ENCODE assay signal across 9 mouse cellular contexts in genomic region chr2:151874551-151874950, GRCm38 (mm10). TPM values are rescaled to one million over a fixed set of nuclear protein-coding genes. Genes with fewer than 3 reads are reported as not detected.
DNase-seq lines count a peak whose midpoint lies in the region; TF ChIP-seq lines count a peak whose summit lies in the region.
"Had no signal": no experiment of that assay in that cellular context is flagged by ENCODE, and none has a peak within 500 bp of the region (broad histone marks: within the 10 kb centered on the region; RNA-seq: fewer than 3 reads in every experiment).

No protein-coding gene starts in this region.

- DNase-seq in cerebellum, postnatal 36 days = peak; percentile 6 to 17
- no peak for DNase-seq in cerebellum, adult 9-11 months
- DNase-seq in left cerebral cortex, adult 2 months (ENCODE audit: extremely low spot score in 1 of 2, low spot score in 2 of 2) = peak in 1 of 2 experiments; percentile 44
- no peak for DNase-seq in left cerebral cortex, adult 8-10 months (ENCODE audit: low spot score in 2 of 2)
- peak; percentile 24 for DNase-seq in CH12.LX (ENCODE audit: extremely low read depth)
- peak; percentile 45 for DNase-seq in embryonic facial prominence, embryonic 10.5 days (ENCODE audit: low spot score)
- DNase-seq in thymus, postnatal 4 days = peak; percentile 58
- DNase-seq in spleen, adult 12 weeks (ENCODE audit: low spot score) = no peak

- no peak overlapping the region for H3K4me2 ChIP-seq in CH12.LX (ENCODE audit: insufficient read depth, low read depth, poor library complexity, severe bottlenecking)

- H3K27ac ChIP-seq in left cerebral cortex, adult 2 months = no peak overlapping the region
- no peak overlapping the region for H3K27ac ChIP-seq in CH12.LX (ENCODE audit: insufficient read depth, low read depth)
- no peak overlapping the region for H3K27ac ChIP-seq in embryonic facial prominence, embryonic 10.5 days (replicated peaks)

- H3K4me1 ChIP-seq in CH12.LX (ENCODE audit: control insufficient read depth in 1 of 2, insufficient read depth in 2 of 2) = no peaks in the 10 kb centered on the region
- H3K4me1 ChIP-seq in embryonic facial prominence, embryonic 10.5 days = peaks cover 10% of the 10 kb centered on the region; the same call in 1 of the 2 replicates

- H3K36me3 ChIP-seq in CH12.LX (replicated peaks in 1 of 2; ENCODE audit: control insufficient read depth in 1 of 2, insufficient read depth in 1 of 2, low read length in 1 of 2) = no peaks in the 10 kb centered on the region
- H3K36me3 ChIP-seq in embryonic facial prominence, embryonic 10.5 days (replicated peaks) = no peaks in the 10 kb centered on the region

- in situ Hi-C loops in CH12.LX (cut with MboI; ENCODE audit: low pct_ligation_motif_present, low pct_unique_long_range_greater_than_20kb, low sequenced_read_pairs) = loop anchor here (10.0 to 25.0 kb wide), 2 partner anchors 130 to 287 kb away; no protein-coding TSS in a partner anchor

- peak; percentile 35 for TF ChIP-seq RAD21 in CH12.LX (IDR thresholded peaks at IDR 0.05; ENCODE audit: low read depth, low read length)

- H3K9me3 ChIP-seq in CH12.LX (replicated peaks; ENCODE audit: low read length) = no peaks in the 10 kb centered on the region
- no peaks in the 10 kb centered on the region for H3K9me3 ChIP-seq in embryonic facial prominence, embryonic 10.5 days

- no peaks in the 10 kb centered on the region for H3K79me2 ChIP-seq in CH12.LX (replicated peaks; ENCODE audit: control insufficient read depth, extremely low read depth, insufficient read depth, poor library complexity, severe bottlenecking)

- dilution Hi-C loops in CH12.LX (cut with MboI; ENCODE audit: extremely low pct_ligation_motif_present, extremely low pct_unique_long_range_greater_than_20kb, low sequenced_read_pairs) = no loop called here

- no peak for TF ChIP-seq EP300 in CH12.LX (IDR thresholded peaks at IDR 0.05; ENCODE audit: low read length)

- intact Hi-C loops in left cerebral cortex, adult 2 months (cut with DNase I) = no loop called here

- H3K27me3 ChIP-seq in CH12.LX (replicated peaks) = peaks cover 95% of the 10 kb centered on the region
- peaks cover 25% of the 10 kb centered on the region; the same call in 1 of the 2 replicates for H3K27me3 ChIP-seq in embryonic facial prominence, embryonic 10.5 days (replicated peaks; ENCODE audit: low read depth, poor library complexity, severe bottlenecking)

- no peak overlapping the region for H3K4me3 ChIP-seq in left cerebral cortex, adult 2 months
- H3K4me3 ChIP-seq in CH12.LX (replicated peaks in 1 of 3; ENCODE audit: low read depth in 2 of 3, low read length in 2 of 3, poor library complexity in 1 of 3) = no peak overlapping the region
- no peak overlapping the region for H3K4me3 ChIP-seq in embryonic facial prominence, embryonic 10.5 days

- no peak overlapping the region for H3K9ac ChIP-seq in CH12.LX (ENCODE audit: insufficient read depth, low read depth)

- TF ChIP-seq CTCF in left cerebral cortex, adult 2 months (IDR thresholded peaks at IDR 0.05) = peak; percentile 58
- TF ChIP-seq CTCF in CH12.LX (conservative IDR thresholded peaks at IDR 0.05 in 1 of 2, IDR thresholded peaks at IDR 0.05 in 1 of 2; ENCODE audit: low read depth in 2 of 2, low read length in 2 of 2) = peak in 1 of 2 experiments; percentile 57; a peak in 2 of 4 replicates

- TF ChIP-seq POLR2A in CH12.LX (IDR thresholded peaks at IDR 0.05; ENCODE audit: low read depth, low read length) = no peak

TF ChIP-seq in CH12.LX, 34 proteins besides CTCF, POLR2A, EP300 and RAD21:
- TF ChIP-seq MYC (IDR thresholded peaks at IDR 0.05; ENCODE audit: low read depth, low read length) = no peak
- TF ChIP-seq SMC3 (IDR thresholded peaks at IDR 0.05; ENCODE audit: low read depth, low read length) = peak; percentile 31

RNA-seq across cellular contexts. Expression of gene Rspo4, which starts 31.8 kb away (rescaled TPM):
- not detected for total RNA-seq in left cerebral cortex, adult 2 months (2021)
- total RNA-seq in left cerebral cortex, adult 8-10 months (2022) = under 1 TPM in 1 of 4 experiments, not detected in 3; 0.37 TPM
- total RNA-seq in CH12.LX (2012; rRNA removed) = not detected in 2 replicates
- not detected in 2 replicates for total RNA-seq in CH12.LX (2014; rRNA removed)
- not detected in 2 replicates for polyA plus RNA-seq in CH12.LX (2012; ENCODE audit: insufficient read length, low read depth)
- polyA plus RNA-seq in embryonic facial prominence, embryonic 10.5 days (2016; fragmentation: Nextera tagmentation; extraction: Ambion mirVana) = 0.67 and 0.85 TPM in 2 replicates
- total RNA-seq: neutrophil, adult 5-6 weeks had no signal

RNA-seq across cellular contexts. Expression of gene Angpt4, which starts 36.5 kb away (rescaled TPM):
- total RNA-seq in left cerebral cortex, adult 2 months (2021) = not detected
- total RNA-seq in left cerebral cortex, adult 8-10 months (2022) = under 1 TPM in 1 of 4 experiments, not detected in 3; 0.14 TPM
- 0.04 TPM in 1 of 2 replicates, not detected in the other for total RNA-seq in CH12.LX (2012; rRNA removed)
- total RNA-seq in CH12.LX (2014; rRNA removed) = not detected in 2 replicates
- polyA plus RNA-seq in CH12.LX (2012; ENCODE audit: insufficient read length, low read depth) = not detected in 2 replicates
- polyA plus RNA-seq in embryonic facial prominence, embryonic 10.5 days (2016; fragmentation: Nextera tagmentation; extraction: Ambion mirVana) = 0.27 and 0.73 TPM in 2 replicates
- total RNA-seq: neutrophil, adult 5-6 weeks had no signal

Comparison
In these comparisons a context has a peak if more than half of its experiments do, and no peak if none do; other contexts are left out.
1. DNase-seq: peak in cerebellum, postnatal 36 days (2 of 2), CH12.LX (single experiment), embryonic facial prominence, embryonic 10.5 days (single experiment) and thymus, postnatal 4 days (single experiment); none in cerebellum, adult 9-11 months (single experiment), left cerebral cortex, adult 8-10 months (0 of 2) and spleen, adult 12 weeks (single experiment).